In genomic region chr5:122060767-122061333, GRCm38 (mm10) we compare ENCODE assay signal across 10 mouse cellular contexts. TPM values are rescaled to one million over a fixed set of nuclear protein-coding genes. Genes with fewer than 3 reads are reported as not detected.
A peak's percentile ranks its signal among the peaks of the same experiment; 100 is the strongest.
DNase-seq lines count a peak whose midpoint lies in the region; ATAC-seq lines count a peak whose summit lies in the region.
"Had no signal": no experiment of that assay in that cellular context is flagged by ENCODE, and none has a peak within 500 bp of the region (broad histone marks: within the 10 kb centered on the region; RNA-seq: fewer than 3 reads in every experiment).

No protein-coding gene starts in this region.

- intact Hi-C loops in gastrocnemius, postnatal 14 days (cut with DNase I; ENCODE audit: low total_unique reads): no loop called here

- H3K9me3 ChIP-seq in heart, embryonic 10.5 days: no peaks in the 10 kb centered on the region
- 0 out of 2 replicates have a peak, but pooled peaks cover 4% of the 10 kb centered on the region for H3K9me3 ChIP-seq in stomach, embryonic 14.5 days (ENCODE audit: control insufficient read depth, low read depth, low read length)

- peak; percentile 81 for DNase-seq in heart, embryonic 10.5 days (ENCODE audit: low spot score)
- DNase-seq in heart, postnatal 4 days: no peak
- peak; percentile 31 for DNase-seq in lung, postnatal 10 days
- no peak for DNase-seq in lung, postnatal 4 days
- peak; percentile 63 for DNase-seq in forelimb bud, embryonic 11.5 days (ENCODE audit: low read depth, low spot score)
- no peak for DNase-seq in gastrocnemius, postnatal 14 days
- no peak for DNase-seq in urinary bladder, postnatal 36 days (ENCODE audit: low spot score in 2 of 2)

- H3K27ac ChIP-seq in heart, embryonic 10.5 days: peak overlapping the region; percentile 85
- H3K27ac ChIP-seq in stomach, embryonic 14.5 days (ENCODE audit: low read length): no peak overlapping the region

- peak overlapping the region; percentile 44 for H3K4me3 ChIP-seq in heart, embryonic 10.5 days
- no peak overlapping the region for H3K4me3 ChIP-seq in stomach, embryonic 14.5 days (ENCODE audit: low read depth, low read length)

- WGBS in heart, embryonic 10.5 days: 21% methylated on average over 11 of the region's 12 CpGs
- 35% methylated on average over 8 of the region's 12 CpGs for WGBS in stomach, embryonic 14.5 days

- H3K4me1 ChIP-seq in heart, embryonic 10.5 days: peaks cover 59% of the 10 kb centered on the region
- H3K4me1 ChIP-seq in stomach, embryonic 14.5 days (ENCODE audit: control insufficient read depth, insufficient read depth, low read length): peaks cover 6% of the 10 kb centered on the region; the same call in 1 of the 2 replicates

- 0 out of 2 replicates have a peak, but pooled peaks cover 6% of the 10 kb centered on the region for H3K27me3 ChIP-seq in heart, embryonic 10.5 days (ENCODE audit: insufficient read depth, poor library complexity, severe bottlenecking)
- H3K27me3 ChIP-seq in stomach, embryonic 14.5 days (ENCODE audit: control insufficient read depth, insufficient read depth, low read length): no peaks in the 10 kb centered on the region

- 0 out of 2 replicates have a peak overlapping the region, but pooled peaks have one; percentile 7 for H3K4me2 ChIP-seq in stomach, embryonic 14.5 days (replicated peaks; ENCODE audit: low read depth, low read length)

- no peaks in the 10 kb centered on the region for H3K36me3 ChIP-seq in heart, embryonic 10.5 days
- no peaks in the 10 kb centered on the region for H3K36me3 ChIP-seq in stomach, embryonic 14.5 days (ENCODE audit: control insufficient read depth, insufficient read depth, low read length)

- no peak overlapping the region for H3K9ac ChIP-seq in stomach, embryonic 14.5 days (replicated peaks; ENCODE audit: low read depth, low read length)

- no peak for ATAC-seq in stomach, embryonic 14.5 days (ENCODE audit: insufficient number of reproducible peaks, insufficient read depth, low FRiP score, low read depth)

RNA-seq across cellular contexts. Expression of gene Cux2, which starts 10.9 kb away (rescaled TPM):
- polyA plus RNA-seq in heart, embryonic 10.5 days (2016; fragmentation: Nextera tagmentation; extraction: Ambion mirVana): 6.6 and 8.0 TPM in 2 replicates
- total RNA-seq in heart, postnatal 4 days (2021): 10 to 100 TPM; 12.2 to 13.6 TPM
- 9.0 and 9.6 TPM in 2 replicates for polyA plus RNA-seq in stomach, embryonic 14.5 days (2014; fragmentation: Nextera tagmentation; extraction: Ambion mirVana)
- 1 to 10 TPM; 1.1 to 1.6 TPM for total RNA-seq in gastrocnemius, postnatal 14 days (2021)
- total RNA-seq: monocyte, adult 5-6 weeks had no signal

RNA-seq across cellular contexts. Expression of gene Myl2, which starts 39.9 kb away (rescaled TPM):
- polyA plus RNA-seq in heart, embryonic 10.5 days (2016; fragmentation: Nextera tagmentation; extraction: Ambion mirVana): 3,021 and 6,084 TPM in 2 replicates
- over 10,000 TPM; 18,495 to 19,403 TPM for total RNA-seq in heart, postnatal 4 days (2021)
- 1.7 and 2.3 TPM in 2 replicates for polyA plus RNA-seq in stomach, embryonic 14.5 days (2014; fragmentation: Nextera tagmentation; extraction: Ambion mirVana)
- total RNA-seq in gastrocnemius, postnatal 14 days (2021): 1,000 to 10,000 TPM in 1 of 2 experiments, 100 to 1,000 TPM in 1; 675 to 1,272 TPM
- total RNA-seq: layer of hippocampus, postnatal 10 days; monocyte, adult 5-6 weeks had no signal

Comparison
In these comparisons a context has a peak if more than half of its experiments do, and no peak if none do; other contexts are left out.
1. DNase-seq: peak in heart, embryonic 10.5 days (single experiment), lung, postnatal 10 days (single experiment) and forelimb bud, embryonic 11.5 days (single experiment); none in heart, postnatal 4 days (single experiment), lung, postnatal 4 days (0 of 2), gastrocnemius, postnatal 14 days (single experiment) and urinary bladder, postnatal 36 days (0 of 2).
2. RNA of gene Cux2, which starts 10.9 kb away (total RNA-seq): 12.2 to 13.6 TPM in heart, postnatal 4 days; 1.1 to 1.6 TPM in gastrocnemius, postnatal 14 days; every median in the first group is over 4 times any median in the second.
3. RNA of gene Myl2, which starts 39.9 kb away (total RNA-seq): 18,495 to 19,403 TPM in heart, postnatal 4 days; 675 to 1,272 TPM in gastrocnemius, postnatal 14 days; every median in the first group is over 10 times any median in the second.